Mouse (Mus musculus) testis, postnatal 14 days (tissue): ENCODE measurements around the gene Chaf1a.

Source experiments
- DNase-seq: peaks from one replicate; pipeline ENCODE4 v3.0.0; 2021; ENCODE audit warnings: low spot score

Chaf1a gene

DNA sequence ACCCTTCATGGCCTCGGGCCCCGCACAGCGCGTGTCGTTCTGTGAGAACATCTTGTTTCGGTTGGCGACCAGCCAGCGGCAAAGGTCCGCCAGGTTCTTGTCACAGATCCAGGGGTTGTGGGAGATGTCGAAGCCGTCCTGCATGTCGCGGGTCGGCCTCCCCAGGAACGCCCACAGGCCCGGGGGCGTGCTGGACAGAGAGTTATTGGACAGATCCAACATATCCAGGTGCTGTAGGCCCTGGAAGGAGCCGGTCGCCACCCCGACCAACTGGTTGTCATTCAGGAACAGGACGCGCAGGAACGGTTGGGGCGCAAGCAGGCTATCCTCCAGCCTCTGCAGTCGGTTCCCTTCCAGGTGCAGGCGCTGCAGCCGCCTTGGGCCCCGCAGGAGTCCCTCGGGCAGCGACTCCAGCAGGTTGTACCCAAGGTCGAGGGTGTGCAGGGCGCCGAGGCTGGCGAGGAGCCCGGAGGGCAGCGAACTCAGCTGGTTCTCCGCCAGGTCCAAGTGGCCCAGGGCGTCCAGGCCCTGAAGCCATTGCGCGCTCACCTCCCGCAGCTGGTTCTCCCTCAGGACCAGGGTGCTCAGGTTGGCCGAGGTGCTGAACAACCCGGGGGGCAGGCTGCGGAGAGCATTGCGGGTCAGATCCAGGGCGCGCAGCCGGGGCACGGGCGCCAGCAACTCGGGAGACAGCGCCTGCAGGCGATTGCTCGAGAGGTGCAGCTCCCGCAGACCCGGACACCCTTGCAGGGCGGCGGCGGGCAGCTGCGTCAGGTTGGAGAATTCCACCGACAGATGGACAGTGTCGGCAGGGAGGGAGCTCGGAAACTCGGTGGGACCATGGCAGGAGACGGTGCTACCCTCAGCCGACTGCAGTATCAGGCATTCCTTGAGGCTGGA, 80.0 kb downstream of the Chaf1a start:
- peak; percentile 86 for DNase-seq

- no peak for DNase-seq
Observed at GRCm38 (mm10) chr17:56121826-56122225, 81.6 kb downstream of the Chaf1a start, which contains the start of gene Lrg1. Gene Lrg1 (minus strand): TSS chr17:56122001.
